Mouse (Mus musculus): ENCODE data around the gene Onecut1.

Onecut1 gene

GRCm38 (mm10) chr9:74861561-74861980 is at the start of gene Onecut1:
Gene Onecut1, plus strand, starts transcription at chr9:74861921.
- no peak for DNase-seq (ENCODE audit: low spot score in 2 of 2)

DNA sequence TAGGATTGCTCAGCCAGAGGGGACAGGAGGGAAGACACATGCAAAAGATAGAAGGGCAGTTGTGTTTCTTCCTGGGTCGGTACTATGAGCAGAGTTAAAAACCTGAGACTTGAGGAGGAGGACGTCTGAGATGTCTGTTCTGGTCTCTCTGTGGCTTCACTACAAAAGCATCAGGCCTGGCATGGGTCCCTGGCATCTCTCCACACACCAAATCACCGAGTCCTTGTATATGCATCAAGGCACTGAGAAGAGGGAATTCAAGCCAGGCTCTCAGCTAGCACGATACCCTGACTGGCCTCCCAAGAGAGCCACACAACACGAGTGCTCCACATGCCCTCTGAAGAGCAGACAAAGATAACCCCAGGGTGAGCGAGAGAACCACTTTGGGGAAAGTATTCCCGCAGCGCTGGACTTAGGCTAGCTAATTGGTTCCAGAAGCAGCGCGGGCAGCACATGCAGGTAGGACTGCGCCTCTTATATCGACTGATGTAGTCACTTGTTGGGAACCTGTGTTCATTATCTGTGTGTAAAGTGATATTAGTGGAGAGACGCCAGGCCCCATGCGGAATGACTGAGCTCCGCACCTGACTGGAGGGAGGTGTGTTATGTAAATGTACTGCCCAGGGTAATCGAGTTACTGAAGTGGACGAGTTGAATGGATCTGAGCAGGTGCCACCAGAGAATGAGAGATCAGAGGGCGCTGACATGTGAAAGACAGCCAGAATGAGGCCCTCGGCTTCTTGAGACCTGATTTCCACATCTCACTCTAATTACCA is 41.8 kb upstream of the Onecut1 start:
- DNase-seq (ENCODE audit: low spot score in 2 of 2) = no peak

DNA sequence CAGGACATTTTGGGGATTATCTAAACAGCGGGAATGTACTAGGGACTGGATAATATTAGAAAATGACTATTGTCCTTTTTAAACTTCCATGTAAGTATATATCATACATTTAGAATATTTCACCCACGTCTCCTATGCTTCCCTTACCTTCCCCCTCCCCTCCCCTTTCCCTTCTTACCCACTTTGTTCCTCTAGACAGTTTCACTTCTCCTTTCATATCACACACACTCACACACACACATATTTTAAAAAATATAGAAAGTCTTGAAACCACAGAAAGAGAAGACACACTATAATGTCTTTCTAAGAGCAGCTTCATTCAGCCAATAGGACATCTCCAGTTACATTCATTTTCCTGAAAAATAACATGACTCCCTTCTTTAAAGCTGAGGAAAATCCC is 36.6 kb upstream of the Onecut1 start:
- DNase-seq (ENCODE audit: low spot score in 2 of 2) = no peak

- no peak for DNase-seq (ENCODE audit: low spot score in 2 of 2)
Measured at GRCm38 (mm10) chr9:74829206-74829605, 32.5 kb upstream of the Onecut1 start.

DNA sequence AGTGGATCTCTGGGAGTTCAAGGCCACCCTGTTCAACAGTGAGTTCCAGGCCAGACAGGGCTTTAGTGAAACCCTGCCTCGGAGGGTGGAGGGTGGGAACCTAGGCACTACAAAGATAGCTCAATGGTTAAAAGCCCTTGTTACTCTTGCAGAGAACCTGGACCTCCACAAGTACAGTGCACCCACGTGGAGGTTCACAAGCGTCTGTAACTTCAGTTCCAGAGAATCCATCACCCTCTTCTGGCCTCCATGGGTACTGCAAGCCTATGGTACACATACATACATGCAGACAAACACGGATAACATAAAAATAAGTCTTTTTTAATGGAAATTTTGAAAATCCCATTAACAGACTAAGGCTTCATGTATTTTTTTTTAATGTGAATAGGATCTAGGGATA is 18.8 kb upstream of the Onecut1 start:
- no peak for DNase-seq (ENCODE audit: low spot score in 2 of 2)

DNA sequence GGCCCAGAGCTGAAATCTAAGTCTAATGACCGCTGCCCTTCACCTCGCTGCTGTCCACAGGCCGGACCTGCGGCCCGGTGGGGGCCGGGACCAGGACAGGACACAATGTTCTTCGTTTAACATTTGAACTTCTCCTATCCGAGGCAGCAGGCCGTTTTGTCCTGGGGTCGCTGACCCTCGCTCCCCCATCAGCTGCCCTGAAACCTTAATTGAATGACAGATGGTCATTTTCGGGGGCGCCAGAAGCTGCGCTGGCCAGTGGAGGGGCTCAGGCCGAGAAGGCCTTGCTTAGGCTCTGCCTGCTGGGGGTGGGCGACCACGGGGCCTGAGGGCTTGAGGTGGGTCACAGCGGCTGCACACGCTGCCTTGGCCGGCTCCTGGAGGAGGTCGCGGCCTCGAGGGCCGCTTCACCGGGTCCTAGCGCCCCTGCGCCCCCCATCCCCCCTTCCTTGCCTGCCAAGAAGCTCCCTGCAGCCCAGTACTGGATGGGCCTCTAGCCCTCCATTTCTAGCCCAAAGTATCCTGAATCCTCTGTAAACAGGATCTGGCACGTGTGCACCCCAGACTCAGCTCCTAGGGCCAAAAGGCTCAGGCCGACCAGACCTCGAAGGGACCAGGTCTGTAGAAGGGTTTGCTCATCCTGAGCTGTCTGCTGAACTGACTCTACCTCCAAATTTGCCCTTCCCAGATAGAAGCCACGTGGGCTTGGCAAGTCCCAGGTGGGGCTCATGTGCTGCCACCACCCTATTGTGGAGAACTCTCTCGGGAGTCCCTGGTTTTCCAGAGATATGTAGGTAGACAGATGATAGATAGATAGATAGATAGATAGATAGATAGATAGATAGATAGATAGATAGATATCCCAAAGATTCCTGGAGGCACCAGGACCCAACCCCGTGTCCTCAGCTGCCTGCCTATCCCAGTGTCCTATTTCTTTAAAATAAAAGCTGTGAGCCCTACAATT is 14.6 kb upstream of the Onecut1 start:
- no peak for DNase-seq (ENCODE audit: low spot score in 2 of 2)

DNA sequence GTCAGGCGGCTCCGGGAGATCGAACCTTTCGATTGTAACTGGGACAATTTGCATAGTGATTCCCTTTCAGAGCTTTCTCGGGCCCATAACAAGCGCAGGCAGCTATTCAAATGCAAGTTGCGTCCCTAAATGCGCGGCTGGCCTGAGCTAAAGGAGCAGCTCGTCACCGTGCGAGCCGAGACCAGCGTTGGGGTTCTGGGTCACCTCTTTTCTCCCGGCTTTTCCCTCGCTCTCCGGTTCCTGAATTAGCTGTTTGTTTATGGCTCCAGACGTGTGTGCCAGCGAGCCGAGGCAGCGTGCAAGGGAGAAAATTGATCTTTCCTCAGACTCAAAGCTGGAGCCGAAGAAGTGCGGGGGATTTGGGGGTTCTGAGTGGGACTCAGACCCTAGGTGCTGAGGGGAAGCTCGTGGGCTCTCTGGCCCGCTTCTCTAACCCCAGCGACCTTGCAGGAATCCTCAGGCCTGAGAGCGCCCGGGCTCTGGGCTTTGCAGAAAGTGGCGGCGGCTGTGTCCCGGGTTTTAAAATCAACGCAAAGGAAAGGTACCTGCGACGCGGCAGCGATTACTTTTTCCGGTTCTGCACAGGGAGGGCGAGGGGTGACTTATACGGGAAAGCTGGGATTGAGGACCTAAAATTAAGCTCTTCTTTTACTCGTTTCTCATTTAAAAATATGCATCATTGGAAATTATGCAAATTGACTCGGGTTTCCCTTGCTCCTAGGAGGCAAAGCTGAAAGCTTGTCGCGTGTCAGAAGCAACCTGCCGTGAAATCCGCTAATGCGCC is 13.1 kb upstream of the Onecut1 start:
- DNase-seq (ENCODE audit: low spot score in 2 of 2) = no peak

DNA sequence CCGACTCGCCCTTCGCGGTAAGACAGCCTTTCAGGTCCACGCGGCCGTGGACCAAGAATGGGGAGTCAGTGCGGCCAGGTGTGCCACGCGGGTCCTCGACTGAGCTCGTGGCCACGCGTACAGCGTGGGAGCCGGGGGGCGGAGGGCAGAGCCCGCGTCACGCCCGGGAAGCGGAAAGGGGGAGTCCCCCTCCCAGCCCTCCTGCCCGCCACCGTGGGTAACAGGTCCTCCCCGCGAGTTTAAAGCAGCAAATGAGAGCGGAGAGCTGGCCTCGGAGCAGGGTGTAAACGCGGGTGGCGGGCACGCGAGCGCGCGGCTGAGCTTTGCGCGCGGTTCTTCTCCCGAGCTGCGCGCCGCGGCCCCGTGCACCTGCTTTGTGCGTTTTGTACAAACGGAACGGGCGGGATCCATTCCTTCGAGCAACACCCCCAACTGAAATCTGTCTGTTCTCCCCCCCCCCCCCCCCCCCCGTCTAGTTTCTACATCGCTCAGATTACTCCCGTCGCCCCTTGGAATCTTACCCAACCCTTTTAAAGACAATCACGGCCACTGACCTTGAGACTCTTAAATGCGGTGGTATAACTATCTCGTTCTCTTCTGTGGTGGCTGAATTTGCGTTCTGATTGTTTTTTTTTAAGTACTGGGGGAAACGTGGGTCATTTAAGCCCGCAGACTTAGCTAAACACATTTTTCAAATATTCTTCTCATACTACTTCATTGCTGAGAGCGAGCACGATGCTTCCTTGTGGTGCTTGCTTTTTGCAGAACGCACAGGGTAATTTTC is 12.3 kb upstream of the Onecut1 start:
- no peak for DNase-seq (ENCODE audit: low spot score in 2 of 2)

- DNase-seq (ENCODE audit: low spot score in 2 of 2) = no peak
Measured at GRCm38 (mm10) chr9:74849979-74850780, 11.5 kb upstream of the Onecut1 start.

DNA sequence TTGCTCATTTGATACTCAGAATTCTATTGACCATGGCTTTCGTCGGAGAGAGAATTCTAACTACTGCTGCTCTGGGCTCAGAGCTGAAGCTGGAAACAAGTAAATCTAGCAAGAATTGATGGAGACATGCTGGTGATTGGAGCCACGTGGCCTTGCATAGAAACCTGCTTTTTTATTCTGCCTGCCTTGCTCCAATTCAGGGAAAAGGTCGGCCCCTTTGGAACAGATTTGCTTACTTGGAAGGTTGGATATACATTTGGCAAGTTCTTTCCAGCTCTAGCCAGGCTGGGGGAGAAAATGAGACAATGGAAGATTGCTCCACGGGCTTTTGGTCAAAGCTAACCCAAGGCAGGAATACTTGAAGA is 11.0 kb upstream of the Onecut1 start:
- no peak for DNase-seq (ENCODE audit: low spot score in 2 of 2)

DNA sequence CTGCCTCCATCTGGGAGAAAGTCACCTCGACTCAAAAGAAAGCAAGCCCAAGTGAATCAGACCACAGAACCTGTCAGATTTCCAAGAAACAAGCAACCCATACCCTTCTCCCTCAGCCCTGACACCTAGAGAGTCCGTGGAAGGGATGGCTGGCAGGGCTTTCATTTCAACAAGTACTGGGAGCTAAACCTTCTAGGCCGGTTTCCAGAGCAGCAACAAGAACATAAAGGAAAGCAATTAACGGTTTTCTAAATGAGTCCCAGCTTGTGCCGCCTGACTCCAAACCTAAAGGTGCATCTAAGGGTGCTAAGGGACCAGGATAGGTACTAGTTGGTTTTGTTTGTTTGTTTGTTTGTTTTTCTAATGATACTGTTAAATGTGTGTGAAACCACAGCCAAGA is 10.1 kb upstream of the Onecut1 start:
- DNase-seq (ENCODE audit: low spot score in 2 of 2) = no peak

DNA sequence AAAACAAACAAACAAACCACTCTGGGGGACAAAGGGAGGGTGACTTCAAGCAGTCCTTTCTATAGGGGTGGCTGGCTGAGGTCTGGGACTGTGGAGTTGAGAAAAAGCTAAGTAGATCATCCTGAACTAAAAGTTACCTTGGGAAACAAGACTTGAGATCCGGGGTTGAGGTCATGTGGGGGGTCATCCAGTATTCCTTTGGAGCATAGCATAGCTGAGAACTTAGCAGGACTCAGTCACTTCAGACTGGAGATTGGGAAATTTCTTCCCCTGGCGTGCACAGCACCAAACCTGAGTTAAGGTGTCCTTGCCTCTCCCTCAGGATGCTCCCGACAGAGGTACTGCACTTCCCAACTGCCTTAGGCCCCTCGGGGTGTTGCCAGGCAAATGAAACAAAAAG is 9.4 kb upstream of the Onecut1 start:
- DNase-seq (ENCODE audit: low spot score in 2 of 2) = no peak

DNA sequence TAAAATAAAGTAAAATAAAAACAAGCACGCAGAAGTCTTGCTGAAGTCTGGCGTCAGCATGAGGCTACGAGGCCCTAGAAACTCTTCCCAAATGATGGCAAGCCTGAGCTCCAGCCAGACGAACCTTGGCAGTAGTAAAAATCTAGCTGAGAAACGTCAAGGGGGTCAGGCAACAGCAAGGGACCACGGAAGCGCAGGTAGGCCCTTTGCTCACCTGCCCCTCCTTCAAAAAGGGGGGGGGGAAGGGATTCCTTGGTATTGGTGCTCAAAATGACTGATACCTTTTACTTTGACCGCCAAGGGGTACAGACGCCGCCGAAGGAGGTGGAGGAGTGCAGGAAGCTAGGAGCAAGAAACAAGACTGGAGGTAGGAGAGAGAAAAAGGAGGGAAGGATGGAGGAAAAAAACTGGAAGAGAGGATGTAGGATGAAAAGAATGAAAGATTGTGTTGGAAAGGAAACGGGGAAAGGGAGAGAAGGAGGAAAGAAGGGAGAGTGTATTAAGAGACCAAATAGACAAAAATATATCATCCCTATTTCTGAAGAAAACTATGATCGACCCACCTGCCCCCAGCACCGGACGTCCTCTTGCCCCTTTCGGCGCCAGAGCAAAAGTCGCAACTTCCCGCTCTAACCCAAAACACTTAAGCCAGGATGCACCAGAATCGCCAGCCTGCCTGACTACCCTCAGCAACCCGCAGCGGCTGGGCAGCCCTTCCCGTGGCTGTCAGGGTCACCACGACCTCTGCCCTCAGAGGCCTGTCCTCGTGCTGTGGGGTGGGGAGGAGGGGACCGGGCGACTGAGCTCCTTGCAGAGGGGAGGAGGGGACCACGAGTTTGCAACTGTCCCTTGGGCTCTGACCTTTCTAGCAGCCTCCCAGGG is 8.3 kb upstream of the Onecut1 start:
- DNase-seq (ENCODE audit: low spot score in 2 of 2) = no peak

DNA sequence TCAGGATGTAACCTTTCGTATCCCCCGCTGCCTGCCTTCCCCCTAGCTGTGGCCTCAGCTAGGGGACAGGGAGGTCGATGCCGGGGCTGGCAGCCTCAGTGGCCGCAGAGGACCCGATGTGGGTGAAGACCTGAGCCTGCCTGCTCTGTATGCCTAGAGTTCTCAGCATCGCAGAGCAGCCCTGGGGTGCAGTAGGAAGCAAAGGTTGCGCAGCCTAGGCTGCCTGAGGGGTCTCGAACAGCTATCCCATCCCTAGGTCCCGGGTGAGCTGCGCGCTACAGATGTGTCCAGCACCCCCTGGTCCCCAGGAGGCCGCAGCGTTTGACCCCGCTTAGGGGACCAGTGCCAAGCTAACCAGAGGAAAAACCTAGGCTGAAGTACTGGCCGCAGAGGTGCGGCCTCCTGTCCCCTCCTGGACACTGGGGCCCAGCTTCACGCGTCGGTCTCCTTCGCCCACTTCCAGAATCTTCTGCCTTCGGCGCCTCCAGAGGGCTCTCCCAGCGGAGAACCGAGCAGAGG is 7.6 kb upstream of the Onecut1 start:
- DNase-seq (ENCODE audit: low spot score in 2 of 2) = no peak

DNA sequence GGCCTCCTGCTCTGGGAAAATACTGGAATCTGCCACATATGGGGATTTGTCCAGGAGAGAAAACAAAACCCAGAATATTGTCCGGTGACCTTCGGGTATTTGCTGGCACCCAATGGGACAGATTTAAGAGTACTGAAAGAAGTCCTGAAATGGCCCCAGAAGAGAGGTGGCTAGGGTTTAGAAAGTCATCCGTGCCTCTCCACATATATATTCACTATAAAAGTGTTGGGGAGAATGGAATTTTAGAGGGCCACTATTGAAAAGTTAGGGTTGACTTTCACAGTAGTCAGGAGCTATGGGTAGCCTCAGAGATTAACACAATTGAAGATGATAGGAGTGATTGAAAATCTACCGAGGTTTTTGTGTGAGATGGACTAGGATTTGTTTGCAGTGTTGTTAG is 6.3 kb upstream of the Onecut1 start:
- no peak for DNase-seq (ENCODE audit: low spot score in 2 of 2)

- no peak for DNase-seq (ENCODE audit: low spot score in 2 of 2)
Measured at GRCm38 (mm10) chr9:74856578-74857507, 4.9 kb upstream of the Onecut1 start.

GRCm38 (mm10) chr9:74857508-74857840 is 4.2 kb upstream of the Onecut1 start:
- no peak for DNase-seq (ENCODE audit: low spot score in 2 of 2)

DNA sequence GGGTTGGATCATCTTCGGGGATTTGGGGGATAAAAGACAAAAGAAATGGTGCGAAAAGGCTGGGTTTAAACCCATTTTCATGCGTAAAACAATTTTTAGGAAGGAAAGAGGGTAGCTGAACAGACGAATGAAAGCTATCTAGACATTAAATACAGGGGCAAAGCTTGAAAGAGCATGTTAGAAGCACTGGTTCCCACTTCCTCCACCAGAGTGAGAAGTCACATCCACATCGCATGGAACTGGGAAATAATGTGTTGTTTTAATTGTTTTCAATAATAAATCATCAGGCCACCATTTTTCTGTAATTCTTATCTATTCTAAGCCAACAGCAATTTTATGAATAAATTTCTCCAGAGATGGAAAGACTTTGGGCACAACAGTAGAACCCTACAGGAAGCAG is 3.6 kb upstream of the Onecut1 start:
- no peak for DNase-seq (ENCODE audit: low spot score in 2 of 2)
